Mouse (Mus musculus) neural tube, embryonic 10.5 days (tissue): ENCODE data around the gene Pias4.
"Not testable (repeated sequence)": the region's sequence is repeated elsewhere in the genome, so short reads cannot be mapped to it uniquely, and the experiment has no call there.

Source experiments
- DNase-seq: peaks from one replicate; pipeline ENCODE4 v3.0.0-alpha.2; 2017; ENCODE audit warnings: low spot score; ENCODE audit errors: extremely low spot score

Gene Pias4

DNA sequence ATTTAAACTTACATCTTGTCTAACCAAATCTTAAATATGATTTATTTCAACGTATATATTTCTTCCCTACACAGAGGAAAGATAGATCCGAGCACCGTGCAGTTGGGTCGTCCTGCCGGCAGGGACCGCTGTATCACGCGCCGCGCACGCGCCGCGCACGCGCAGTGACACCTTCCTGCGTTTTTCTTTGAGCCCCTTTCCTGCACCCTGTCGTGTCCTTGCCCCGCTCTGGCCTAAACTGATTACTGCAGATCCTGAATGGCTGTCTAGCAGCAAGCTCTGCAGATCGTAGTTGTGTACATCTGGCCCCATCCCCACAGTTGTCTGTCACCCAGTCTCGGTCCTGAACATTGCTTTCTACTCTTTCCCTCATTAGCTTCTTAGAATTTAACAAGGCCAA is 5.4 kb upstream of the Pias4 start:
- DNase-seq = peak; percentile 86

DNA sequence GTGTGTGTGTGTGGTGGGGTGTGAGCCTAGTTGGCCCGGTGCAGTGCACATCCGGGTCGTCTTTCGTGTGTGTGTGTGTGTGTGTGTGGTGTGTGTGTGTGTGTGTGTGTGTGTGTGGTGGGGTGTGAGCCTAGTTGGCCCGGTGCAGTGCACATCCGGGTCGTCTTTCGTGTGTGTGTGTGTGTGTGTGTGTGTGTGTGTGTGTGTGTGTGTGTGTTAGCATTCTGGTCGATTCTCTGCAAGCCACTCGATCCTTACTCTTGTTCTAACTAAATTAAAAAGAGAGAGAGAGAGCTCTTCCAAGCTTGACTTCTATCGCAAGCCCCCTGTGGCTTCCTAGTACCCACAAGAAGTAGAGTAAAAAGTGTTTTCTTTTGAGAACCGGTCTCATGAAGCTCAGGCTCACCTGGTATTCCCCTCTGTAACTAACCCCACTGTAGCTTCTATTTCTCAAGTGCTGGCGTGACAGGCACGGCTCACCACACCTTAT is 1.7 kb upstream of the Pias4 start:
- DNase-seq = not testable (repeated sequence)

DNA sequence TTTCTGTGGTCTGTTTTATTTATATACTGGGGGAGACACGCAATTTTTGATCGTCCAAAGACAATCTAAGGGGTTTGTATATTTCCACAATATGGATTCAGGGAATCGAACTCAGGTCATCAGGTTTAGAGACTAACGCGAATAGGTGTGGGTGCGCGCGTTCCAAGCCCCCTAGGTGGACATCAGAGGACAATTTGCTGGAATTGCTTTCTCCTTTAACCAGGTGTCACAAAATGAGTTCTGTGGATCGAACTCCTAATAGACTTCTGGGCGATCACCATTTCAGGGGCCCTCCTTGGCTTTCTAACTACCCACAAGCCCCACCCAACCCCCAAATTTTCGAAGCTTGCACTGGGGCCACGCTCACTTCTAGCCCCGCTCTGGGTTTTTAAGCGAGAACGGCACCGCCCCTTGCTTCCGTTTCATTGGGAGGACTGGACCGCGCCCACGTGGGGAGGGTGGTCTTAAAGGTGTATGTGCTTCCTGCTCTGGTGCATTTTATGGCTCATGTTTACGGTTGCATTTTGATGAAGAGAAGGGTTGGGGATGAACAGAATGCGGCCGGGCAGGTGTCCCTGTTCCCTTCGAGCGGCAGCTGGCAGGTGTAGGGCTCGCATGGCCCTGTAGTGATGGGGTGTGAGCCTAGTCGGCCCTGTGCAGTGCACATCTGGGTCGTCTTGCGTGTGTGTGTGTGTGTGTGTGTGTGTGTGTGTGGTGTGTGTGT is 960 bp upstream of the Pias4 start:
- DNase-seq = peak; percentile 65

DNA sequence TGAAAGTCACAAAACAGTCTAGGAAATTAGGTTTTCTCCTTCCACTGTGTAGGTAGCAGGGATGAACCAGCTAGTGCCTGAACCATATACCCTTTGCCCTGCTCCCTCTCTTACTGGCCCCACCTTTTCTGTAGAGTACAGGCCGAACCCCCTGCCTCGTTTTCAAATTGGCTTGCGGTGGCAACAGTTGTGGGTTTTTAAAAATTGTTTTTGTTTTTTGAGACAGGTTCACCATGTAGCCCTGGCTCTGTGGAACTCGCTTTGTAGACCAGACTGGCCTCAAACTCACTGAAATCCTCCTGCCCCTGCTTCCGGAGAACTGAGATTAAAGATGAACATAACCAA is 336 bp upstream of the Pias4 start:
- peak; percentile 59 for DNase-seq

DNA sequence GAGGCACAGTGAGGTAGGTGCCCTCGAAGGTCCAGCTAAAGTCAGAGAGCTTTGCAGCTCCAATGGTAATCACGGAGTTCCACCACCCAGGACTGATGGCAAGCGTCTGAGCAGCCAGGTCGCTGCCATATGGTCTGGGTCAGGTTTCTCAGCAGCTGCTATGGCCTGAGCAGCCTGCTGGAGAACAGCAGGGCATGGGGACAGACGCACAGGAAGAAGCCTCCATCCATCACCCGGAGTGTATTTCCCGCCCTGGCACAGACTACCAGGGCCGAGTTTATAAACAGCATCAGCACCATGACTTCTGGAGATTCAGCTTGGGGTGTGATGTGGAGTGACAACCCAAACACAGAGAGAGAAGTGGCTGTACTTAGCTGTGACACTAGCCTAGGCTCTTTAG is 2.6 kb downstream of the Pias4 start:
- DNase-seq = no peak

DNA sequence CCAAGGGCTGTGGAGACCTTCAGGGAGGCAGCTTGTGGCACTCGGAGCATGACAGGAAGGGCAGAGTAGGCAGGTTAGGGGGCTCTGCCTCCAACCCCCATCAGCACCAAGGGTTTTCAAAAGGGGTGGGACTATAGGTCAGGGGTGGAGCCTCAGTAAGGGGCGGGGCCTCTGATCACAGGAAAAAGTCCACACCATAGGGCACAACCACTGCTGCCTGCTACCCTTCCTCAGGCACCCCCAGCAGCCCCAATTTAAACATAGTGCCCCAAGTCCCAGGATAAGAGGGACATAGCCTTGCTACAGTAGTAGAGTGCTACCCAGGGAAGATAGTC is 5.4 kb downstream of the Pias4 start:
- DNase-seq = no peak

DNA sequence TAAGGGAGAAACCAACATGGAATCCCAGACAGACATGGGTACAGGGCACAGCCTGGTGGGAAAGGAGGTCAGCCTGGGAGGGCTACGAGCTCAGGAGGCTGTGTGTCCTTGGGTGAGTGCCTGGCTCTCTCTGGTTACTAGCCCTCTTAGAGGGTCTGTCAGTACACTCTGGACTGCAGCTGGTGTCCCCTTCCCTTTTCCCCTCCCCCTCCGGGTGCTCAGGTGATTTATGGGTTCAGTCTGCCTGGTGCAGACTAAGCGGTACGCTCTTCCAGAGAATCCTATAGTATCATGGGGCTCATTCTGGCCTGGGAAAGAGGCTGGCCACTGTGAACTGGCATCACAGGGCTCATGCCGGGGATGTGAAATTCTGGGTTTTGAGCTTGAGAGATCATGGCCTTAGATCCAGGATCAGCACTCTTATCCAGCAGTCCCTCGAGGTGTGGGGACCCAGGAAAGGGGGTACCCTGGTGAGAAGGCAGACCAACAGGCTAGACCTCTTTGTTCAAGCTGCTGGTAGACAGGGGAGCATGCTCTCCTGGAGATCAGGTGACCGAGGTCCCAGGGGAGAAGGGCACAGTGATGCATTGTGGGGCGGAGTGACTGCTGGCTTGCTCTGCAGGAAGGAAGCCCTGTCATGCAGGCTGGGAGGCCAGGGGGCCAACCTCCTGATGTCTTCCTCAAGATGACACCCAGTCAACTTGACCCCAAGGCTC is 6.0 kb downstream of the Pias4 start:
- DNase-seq = peak; percentile 43

DNA sequence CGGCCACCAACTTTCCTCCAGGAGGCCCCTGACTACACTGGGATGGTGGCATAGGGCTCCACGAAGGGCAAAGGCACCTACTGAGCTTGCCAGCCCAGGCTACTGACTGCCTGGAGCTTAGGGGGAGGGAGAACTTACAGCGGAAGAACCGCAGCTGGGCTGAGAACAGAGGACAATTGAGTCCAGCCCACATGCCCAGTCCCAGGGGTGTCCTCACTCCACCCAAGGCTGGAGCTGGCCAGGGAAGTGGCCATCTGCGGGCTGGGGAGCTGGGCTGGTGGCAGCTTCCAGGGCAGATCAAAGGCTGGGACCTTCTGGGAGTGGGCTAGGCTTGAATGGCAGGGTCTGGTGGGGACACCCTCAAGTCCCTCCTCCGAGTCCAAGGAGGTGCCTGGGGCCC is 13.0 kb downstream of the Pias4 start:
- DNase-seq = no peak

DNA sequence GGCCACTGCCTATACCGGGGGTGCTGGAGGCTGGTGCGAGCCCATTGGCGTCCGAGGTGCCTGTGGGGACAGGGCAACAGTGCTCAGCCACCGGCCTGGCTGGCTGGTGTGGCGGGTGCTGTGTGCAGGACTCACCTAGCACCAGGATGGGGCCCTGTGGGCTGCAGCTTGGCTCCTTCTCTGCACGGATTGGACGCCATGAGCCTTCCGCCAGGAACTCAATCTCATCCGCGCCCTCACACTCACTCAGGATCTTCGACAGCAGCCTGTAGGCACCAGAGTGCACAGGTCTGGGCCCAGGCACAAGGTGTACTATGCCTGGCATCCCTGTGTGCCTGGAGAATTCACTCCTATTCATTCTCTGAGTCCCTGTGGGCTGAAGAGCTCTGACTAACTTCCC is 13.4 kb downstream of the Pias4 start:
- no peak for DNase-seq

DNA sequence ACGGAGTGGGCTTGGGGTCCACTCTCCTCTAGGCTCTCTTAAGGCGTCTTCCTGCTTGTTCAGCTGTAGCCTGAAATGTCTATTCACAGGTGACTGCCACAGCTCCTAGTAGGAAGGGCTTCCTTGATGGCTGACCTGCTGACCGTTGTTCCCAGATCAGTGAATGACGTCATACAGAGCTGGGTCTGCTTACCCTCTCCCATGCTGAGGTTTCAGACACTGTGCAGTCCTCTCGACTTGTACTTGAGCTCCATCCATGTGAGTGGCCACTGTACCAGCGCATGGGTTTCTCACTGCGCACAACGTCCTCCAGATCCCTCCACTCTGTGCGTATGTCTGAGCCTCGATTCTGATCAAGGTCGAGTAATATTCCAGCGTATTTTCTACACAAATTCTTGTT is 15.1 kb downstream of the Pias4 start:
- no peak for DNase-seq

DNA sequence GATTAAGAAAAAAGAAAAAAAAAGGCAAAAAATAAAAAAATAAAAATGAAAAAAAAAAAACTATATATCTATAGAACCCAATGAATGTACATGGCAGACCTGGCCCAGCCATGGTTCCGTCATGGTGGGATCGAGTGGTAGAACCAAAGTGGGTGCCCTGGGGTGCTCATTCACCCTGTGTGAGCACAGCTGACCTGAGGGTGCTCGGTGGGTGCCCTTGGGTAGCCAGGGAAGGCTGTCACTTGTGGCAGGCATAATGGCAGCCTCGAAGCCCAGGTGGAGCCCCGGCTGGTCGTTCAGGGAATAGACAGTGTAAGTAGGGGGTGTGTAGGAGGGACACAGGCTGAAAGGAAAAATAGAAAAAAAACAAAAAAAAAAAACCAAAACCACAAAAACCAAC is 16.5 kb downstream of the Pias4 start:
- no peak for DNase-seq

DNA sequence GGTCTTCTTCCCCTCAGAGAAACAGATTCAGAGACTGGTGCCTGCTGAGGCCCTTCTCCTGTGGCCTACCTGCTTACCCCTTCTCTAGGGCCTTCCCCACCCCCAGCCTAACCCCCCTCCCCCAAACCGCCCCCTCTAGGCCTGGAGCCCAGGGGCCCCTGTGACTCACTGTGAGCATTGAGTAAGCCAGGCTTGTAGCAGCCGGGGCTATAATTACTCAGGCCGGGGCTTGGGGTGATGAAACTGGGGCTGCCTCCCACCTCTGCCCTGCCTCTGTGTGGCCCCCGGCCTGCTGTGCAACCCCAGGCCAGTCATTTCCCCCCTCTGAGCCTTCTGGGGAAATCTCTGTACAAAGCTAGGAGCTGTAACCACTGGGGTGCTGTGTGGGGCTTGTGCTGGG is 21.4 kb downstream of the Pias4 start:
- no peak for DNase-seq

DNA sequence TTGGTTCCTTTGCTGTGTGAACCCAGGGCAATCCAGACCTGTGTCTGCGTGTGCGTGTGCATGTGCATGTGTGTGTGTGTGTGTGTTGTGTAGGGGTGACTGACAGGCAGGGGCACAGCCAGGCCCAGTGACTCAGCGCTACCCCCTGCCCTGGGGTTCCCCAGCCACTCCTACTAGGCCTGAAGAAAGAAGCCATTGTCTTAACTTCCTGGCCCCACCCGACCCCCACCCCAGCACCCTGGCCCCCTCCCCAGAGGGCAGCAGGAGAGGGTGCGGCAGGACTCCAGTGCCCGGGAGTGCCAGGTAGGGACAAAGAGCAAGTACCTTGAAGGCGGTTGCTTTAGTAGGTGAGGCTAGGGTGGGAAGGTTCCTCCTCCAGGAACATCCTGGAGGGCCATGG is 21.9 kb downstream of the Pias4 start:
- no peak for DNase-seq

DNA sequence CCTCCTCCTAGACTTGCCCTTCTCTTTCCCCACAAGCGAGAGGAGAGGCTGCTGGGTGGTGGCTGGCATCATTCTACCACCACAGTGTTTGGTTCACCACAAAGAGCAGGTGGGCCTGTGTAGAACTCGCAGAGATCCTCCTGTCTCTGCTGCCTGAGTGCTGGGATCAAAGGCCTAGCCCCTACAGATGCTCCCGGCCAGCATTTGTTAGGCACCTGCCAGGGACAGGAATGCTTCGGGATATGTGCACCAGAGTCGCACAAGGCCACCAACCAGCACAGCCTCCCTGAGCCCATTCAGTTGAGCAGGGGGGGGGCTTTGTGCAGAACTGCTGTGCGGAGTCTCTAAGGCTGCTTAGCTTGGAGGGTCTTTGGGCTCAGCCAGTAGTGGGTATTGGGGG is 22.4 kb downstream of the Pias4 start:
- no peak for DNase-seq

DNA sequence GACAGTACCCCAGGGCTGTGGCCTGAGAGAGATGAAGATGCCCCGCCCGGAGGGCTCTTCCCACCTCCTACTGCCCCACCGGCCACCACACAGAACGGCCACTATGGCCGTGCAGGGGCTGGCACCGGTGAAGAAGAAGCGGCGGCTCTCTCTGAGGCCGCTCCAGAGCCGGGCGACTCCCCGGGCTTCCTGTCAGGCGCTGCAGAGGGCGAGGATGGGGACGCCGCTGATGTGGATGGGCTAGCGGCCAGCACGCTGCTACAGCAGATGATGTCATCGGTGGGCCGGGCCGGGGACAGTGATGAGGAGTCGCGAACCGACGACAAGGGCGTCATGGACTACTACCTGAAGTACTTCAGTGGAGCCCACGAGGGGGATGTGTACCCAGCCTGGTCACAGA is 23.1 kb downstream of the Pias4 start:
- no peak for DNase-seq

DNA sequence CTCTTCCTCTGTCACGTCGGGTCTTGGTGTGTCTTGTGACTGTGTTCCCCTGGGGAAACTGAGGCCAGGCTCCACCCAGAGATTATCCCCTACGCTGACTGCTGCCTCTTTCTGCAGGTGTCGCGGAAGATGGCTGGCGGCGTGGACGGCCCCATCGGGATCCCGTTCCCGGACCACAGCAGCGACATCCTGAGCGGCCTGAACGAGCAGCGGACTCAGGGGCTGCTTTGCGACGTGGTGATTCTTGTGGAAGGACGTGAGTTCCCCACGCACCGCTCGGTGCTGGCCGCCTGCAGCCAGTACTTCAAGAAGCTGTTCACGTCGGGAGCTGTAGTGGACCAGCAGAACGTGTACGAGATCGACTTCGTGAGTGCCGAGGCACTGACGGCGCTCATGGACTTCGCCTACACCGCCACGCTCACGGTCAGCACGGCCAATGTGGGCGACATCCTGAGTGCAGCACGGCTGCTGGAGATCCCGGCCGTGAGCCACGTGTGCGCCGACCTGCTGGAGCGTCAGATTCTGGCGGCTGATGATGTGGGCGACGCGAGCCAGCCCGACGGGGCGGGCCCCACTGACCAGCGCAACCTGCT is 23.8 kb downstream of the Pias4 start:
- DNase-seq = no peak

DNA sequence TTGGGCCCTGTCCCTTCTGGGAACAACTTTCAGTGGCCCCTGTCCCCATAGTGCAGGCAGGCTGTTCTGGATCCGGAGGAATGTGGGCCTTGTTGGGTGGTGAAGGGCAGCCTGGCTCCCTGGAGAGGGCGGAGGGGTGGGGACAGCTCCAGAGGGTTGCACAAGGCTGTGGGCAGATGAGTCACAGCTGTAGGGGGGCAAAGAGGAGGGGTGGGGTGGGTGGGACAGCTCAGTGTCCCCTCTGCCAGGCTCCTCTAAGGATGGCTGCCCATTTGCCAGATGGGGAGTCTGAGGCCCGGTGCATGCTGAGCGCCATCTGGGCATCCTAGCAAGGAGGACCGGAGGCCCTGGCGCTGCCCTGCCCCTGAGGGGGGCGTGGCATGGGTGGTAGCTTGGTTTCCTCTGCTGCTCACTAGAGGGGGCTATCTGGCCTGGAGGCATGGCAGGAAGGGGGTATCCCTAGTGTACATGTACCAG is 24.5 kb downstream of the Pias4 start:
- no peak for DNase-seq

DNA sequence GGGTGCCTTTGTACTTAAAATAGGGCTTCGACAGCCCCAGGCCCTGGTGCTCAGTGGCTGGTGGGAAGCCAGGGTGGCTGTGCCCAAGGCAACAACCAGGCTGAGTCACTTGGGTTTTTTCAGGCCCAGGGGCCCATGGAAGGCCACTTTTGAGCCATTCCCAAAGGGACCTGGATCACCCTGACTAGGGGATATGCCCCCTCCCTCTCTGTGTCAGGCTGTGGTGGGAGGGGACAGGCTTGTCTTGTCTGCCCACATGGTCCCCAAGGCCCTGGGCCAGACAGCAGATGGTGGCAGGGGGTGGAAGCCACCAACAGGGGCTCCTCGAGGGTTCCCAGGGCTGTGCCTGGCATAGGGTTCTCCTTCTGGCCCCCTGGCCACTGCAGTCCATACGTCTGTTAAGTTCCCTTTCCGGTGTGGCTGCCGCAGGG is 25.2 kb downstream of the Pias4 start:
- DNase-seq = no peak

DNA sequence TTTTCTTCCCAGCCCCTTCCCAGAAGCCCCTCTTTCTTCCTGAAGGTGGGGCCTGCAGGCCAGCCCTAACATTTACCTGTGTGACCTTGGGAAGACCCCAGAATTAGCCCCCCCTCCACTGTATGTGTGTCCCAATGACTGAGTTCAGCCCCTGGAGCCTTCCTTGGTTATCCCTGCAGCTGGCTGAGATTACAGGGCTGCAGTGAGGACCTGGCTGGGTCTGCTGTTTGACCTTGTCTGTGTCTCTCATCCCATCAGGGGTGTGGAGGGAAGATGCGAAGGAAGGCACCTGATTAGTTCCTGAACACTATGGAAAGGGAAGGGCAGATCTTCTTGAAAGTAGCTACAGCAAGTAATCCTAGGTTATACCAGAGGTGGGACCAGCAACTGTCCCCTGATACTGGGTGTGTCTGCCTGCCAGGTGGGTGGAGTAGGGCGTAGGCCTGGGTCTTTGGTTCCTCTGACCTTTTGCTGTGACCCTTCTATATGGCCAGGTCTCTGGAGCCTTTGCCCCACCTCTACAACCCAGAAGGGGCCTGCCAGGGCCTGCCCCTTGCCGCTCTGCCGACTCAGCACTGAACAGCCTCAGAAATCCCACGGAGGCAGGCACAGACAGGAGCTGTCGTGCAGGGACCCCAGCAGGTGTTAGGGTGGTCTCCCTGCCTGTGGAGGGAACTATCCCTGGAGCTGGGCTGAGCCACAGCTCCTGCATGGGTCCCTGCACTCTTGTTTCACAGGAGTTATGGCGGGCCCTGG is 26.1 kb downstream of the Pias4 start:
- DNase-seq = no peak

DNA sequence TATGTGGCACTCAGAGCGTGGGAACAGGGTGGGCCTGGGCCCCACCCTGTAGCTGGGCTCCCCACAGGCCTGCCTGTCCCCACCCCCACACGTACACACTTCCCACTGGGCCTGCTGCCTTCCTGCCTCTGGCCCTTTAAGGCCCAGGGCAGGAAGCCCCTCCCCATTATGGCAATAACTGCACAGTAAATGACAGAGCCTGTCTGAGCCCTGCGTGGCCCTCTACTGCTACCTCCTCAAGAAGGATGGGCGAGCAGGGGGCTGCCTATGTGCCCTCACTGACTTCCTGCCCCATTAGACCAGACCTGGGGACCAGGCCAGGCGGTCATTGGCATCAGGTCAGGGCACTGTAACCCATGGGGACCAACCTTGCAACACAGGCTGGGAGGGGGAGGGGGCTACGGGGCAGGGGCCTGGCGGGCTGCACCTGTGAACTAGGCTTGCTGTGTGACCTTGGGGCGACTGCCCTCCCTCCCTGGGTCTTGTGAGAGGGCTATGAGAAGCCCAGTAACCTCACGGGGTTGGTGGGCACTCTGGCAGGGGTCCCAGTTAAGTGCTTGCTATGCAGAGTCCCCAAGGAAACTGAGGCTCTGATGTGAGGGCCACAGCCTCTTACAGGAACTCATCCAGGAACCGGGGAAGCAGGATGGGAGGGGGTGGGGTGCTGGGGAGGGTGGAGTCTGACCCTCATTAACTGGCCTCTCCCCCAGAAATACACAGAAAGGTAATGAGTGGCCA is 26.8 kb downstream of the Pias4 start:
- DNase-seq = no peak

DNA sequence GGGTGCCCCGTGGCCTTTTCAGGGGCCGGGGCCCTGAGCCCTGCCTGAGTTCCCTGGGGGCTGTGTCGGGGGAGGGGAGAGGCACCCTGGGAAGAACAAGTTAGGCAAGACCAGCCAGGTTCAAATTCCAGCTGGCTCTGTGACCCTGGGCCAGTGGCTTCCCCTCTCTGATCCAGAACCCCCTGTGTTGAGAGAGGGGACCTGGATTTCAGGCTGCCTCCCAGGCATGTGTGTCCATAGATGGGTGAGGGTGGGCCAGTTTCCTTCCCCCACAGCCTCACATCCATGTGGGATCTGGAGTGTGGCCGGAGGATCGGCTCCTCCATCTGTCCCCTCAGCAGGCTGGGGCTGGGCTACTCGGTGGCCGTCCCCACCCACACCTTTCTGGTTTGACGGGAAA is 27.7 kb downstream of the Pias4 start:
- DNase-seq = no peak

DNA sequence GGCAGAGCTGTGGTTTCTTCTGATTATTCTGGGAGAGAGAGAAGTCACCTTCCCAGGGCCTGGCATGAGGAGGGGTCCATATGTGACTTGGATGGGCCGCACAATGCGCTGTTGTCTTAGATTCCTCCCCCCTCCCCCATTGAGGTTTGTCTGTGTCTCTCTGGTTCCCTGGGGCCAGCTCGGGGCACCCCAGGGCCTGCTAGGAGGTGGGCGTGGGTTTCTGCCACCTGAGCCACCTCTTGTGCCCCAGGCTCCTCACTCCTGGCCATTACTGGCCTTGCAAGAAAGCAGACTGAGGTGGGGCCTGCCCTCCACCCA is 28.2 kb downstream of the Pias4 start:
- no peak for DNase-seq
